In genomic region chr2:131509671-131510313, GRCm38 (mm10) we compare ENCODE assay signal across 8 mouse cellular contexts. TPM values are rescaled to one million over a fixed set of nuclear protein-coding genes. Genes with fewer than 3 reads are reported as not detected.
DNase-seq lines count a peak whose midpoint lies in the region; ATAC-seq and TF ChIP-seq lines count a peak whose summit lies in the region.

No protein-coding gene starts in this region.

- no peak overlapping the region; the same call in 1 of the 2 replicates for H3K27ac ChIP-seq in intestine, embryonic 16.5 days (ENCODE audit: low read length)
- peak overlapping the region; percentile 35; the same call in 1 of the 2 replicates for H3K27ac ChIP-seq in limb, embryonic 14.5 days (replicated peaks; ENCODE audit: low read depth, low read length)
- no peak overlapping the region for H3K27ac ChIP-seq in midbrain, embryonic 14.5 days (replicated peaks; ENCODE audit: low read depth, low read length)

- H3K36me3 ChIP-seq in intestine, embryonic 16.5 days (ENCODE audit: control insufficient read depth, insufficient read depth, low read length) = no peaks in the 10 kb centered on the region
- H3K36me3 ChIP-seq in limb, embryonic 14.5 days (ENCODE audit: control insufficient read depth, insufficient read depth, low read length) = no peaks in the 10 kb centered on the region
- no peaks in the 10 kb centered on the region for H3K36me3 ChIP-seq in midbrain, embryonic 14.5 days (ENCODE audit: control insufficient read depth, insufficient read depth, low read length)

- ATAC-seq in intestine, embryonic 16.5 days = peak; percentile 65
- ATAC-seq in limb, embryonic 14.5 days (ENCODE audit: low FRiP score, low read depth) = peak; percentile 58; the same call in 1 of the 2 replicates
- 0 out of 2 replicates have a peak, but pooled peaks have one; percentile 9 for ATAC-seq in midbrain, embryonic 14.5 days (ENCODE audit: low FRiP score, low TSS enrichment)

- H3K4me1 ChIP-seq in intestine, embryonic 16.5 days (ENCODE audit: control insufficient read depth, insufficient read depth, low read length) = peaks cover 18% of the 10 kb centered on the region
- H3K4me1 ChIP-seq in limb, embryonic 14.5 days (ENCODE audit: control insufficient read depth, insufficient read depth, low read length) = peaks cover 45% of the 10 kb centered on the region
- H3K4me1 ChIP-seq in midbrain, embryonic 14.5 days (ENCODE audit: control insufficient read depth, insufficient read depth, low read length) = peaks cover 20% of the 10 kb centered on the region

- 12% methylated on average over 17 of the region's 17 CpGs for WGBS in intestine, embryonic 16.5 days
- 11% methylated on average over 17 of the region's 17 CpGs for WGBS in limb, embryonic 14.5 days
- whole genome bisulfite sequencing in midbrain, embryonic 14.5 days = 20% methylated on average over 17 of the region's 17 CpGs

- no peaks in the 10 kb centered on the region for H3K27me3 ChIP-seq in intestine, embryonic 16.5 days (replicated peaks; ENCODE audit: control insufficient read depth, insufficient read depth, low read length)
- H3K27me3 ChIP-seq in limb, embryonic 14.5 days (ENCODE audit: control insufficient read depth, insufficient read depth, low read length) = no peaks in the 10 kb centered on the region
- no peaks in the 10 kb centered on the region for H3K27me3 ChIP-seq in midbrain, embryonic 14.5 days (ENCODE audit: control insufficient read depth, insufficient read depth, low read length)

- peak overlapping the region; percentile 43; the same call in 1 of the 2 replicates for H3K9ac ChIP-seq in intestine, embryonic 16.5 days (ENCODE audit: low read depth, low read length)
- peak overlapping the region; percentile 42 for H3K9ac ChIP-seq in limb, embryonic 14.5 days (ENCODE audit: low read depth, low read length, severe bottlenecking)
- H3K9ac ChIP-seq in midbrain, embryonic 14.5 days (replicated peaks; ENCODE audit: low read length) = no peak overlapping the region

- H3K4me3 ChIP-seq in intestine, embryonic 16.5 days (ENCODE audit: low read length) = peak overlapping the region; percentile 30
- H3K4me3 ChIP-seq in limb, embryonic 14.5 days (replicated peaks; ENCODE audit: low read length) = peak overlapping the region; percentile 20
- no peak overlapping the region for H3K4me3 ChIP-seq in midbrain, embryonic 14.5 days (replicated peaks; ENCODE audit: low read depth, low read length)

- TF ChIP-seq POLR2A in limb, embryonic 14.5 days (IDR thresholded peaks at IDR 0.05; ENCODE audit: borderline replicate concordance, extremely low read depth, insufficient read depth, insufficient read length) = no peak

- H3K9me3 ChIP-seq in intestine, embryonic 16.5 days (ENCODE audit: control insufficient read depth, low read length) = no peaks in the 10 kb centered on the region
- no peaks in the 10 kb centered on the region for H3K9me3 ChIP-seq in limb, embryonic 14.5 days (ENCODE audit: control insufficient read depth, low read length)
- H3K9me3 ChIP-seq in midbrain, embryonic 14.5 days (ENCODE audit: control insufficient read depth, low read length) = no peaks in the 10 kb centered on the region

- H3K4me2 ChIP-seq in intestine, embryonic 16.5 days (ENCODE audit: low read depth, low read length) = peak overlapping the region; percentile 60
- peak overlapping the region; percentile 54 for H3K4me2 ChIP-seq in limb, embryonic 14.5 days (replicated peaks; ENCODE audit: low read depth, low read length, severe bottlenecking)
- H3K4me2 ChIP-seq in midbrain, embryonic 14.5 days (ENCODE audit: low read length) = peak overlapping the region; percentile 41

- DNase-seq in 416B (ENCODE audit: low read depth) = peak; percentile 92
- DNase-seq in adrenal gland, adult (ENCODE audit: inconsistent age in 2 of 2, low spot score in 1 of 2) = peak; percentile 67 to 89
- peak; percentile 76 for DNase-seq in embryo, embryonic 9.5 days (ENCODE audit: extremely low spot score)
- peak; percentile 96 for DNase-seq in heart, adult 11 months
- peak; percentile 94 for DNase-seq in limb, embryonic 14.5 days (ENCODE audit: low spot score)
- peak; percentile 88 for DNase-seq in midbrain, embryonic 14.5 days
- peak; percentile 56 to 79 for DNase-seq in spleen, postnatal 4 days (ENCODE audit: low spot score in 2 of 2)

RNA-seq across cellular contexts. Expression of gene Smox, which starts 18.5 kb away (rescaled TPM):
- polyA plus RNA-seq in intestine, embryonic 16.5 days (2015; fragmentation: Nextera tagmentation; extraction: Ambion mirVana) = 20.1 and 21.7 TPM in 2 replicates
- polyA plus RNA-seq in limb, embryonic 14.5 days (2012; rRNA removed) = 68.8 and 70.7 TPM in 2 replicates
- 37.9 and 44.3 TPM in 2 replicates for polyA plus RNA-seq in limb, embryonic 14.5 days (2014; fragmentation: Nextera tagmentation; extraction: Ambion mirVana)
- 31.4 and 37.7 TPM in 2 replicates for polyA plus RNA-seq in midbrain, embryonic 14.5 days (2014; fragmentation: Nextera tagmentation; extraction: Ambion mirVana)

RNA-seq across cellular contexts. Expression of gene Adra1d, which starts 52.3 kb away (rescaled TPM):
- polyA plus RNA-seq in intestine, embryonic 16.5 days (2015; fragmentation: Nextera tagmentation; extraction: Ambion mirVana) = 0.21 and 0.28 TPM in 2 replicates
- 1.0 and 2.3 TPM in 2 replicates for polyA plus RNA-seq in limb, embryonic 14.5 days (2012; rRNA removed)
- 0.63 and 0.94 TPM in 2 replicates for polyA plus RNA-seq in limb, embryonic 14.5 days (2014; fragmentation: Nextera tagmentation; extraction: Ambion mirVana)
- polyA plus RNA-seq in midbrain, embryonic 14.5 days (2014; fragmentation: Nextera tagmentation; extraction: Ambion mirVana) = not detected in 2 replicates

Comparison
In these comparisons a context has a peak if more than half of its experiments do, and no peak if none do; other contexts are left out.
1. ATAC-seq: peak in every context shown above with its lines; median percentile 65 in intestine, embryonic 16.5 days; 58 in limb, embryonic 14.5 days; 9 in midbrain, embryonic 14.5 days.